Mouse (Mus musculus) forebrain, postnatal 0 days (tissue): Measurements from ENCODE around the gene Tbcd. TPM values are rescaled to one million over a fixed set of nuclear protein-coding genes. Genes with fewer than 3 reads are reported as not detected.
A peak's percentile ranks its signal among the peaks of the same experiment; 100 is the strongest.

Experiments
- ATAC-seq: fragments of 200-750 bp; cut with Nextera tagmentation; 2 replicates; pipeline ENCODE4 v1.8.0; 2017; ENCODE audit warnings: mild to moderate bottlenecking, moderate library complexity
- DNase-seq: peaks from one replicate; pipeline ENCODE4 v3.0.0-alpha.2; 2015
- H3K27ac ChIP-seq: fragments of 300-500 bp; sonication (generic); 2 replicates; pipeline ENCODE4 v1.5.1; 2014; ENCODE audit warnings: low read depth, mild to moderate bottlenecking, antibody characterized with exemption, low read length, moderate library complexity, mixed read lengths
- H3K27me3 ChIP-seq: fragments of 300-500 bp; sonication (generic); 2 replicates; pipeline ENCODE4 v1.6.1; 2014; ENCODE audit warnings: mild to moderate bottlenecking, low read length, mixed read lengths; ENCODE audit not compliant: insufficient read depth
- H3K36me3 ChIP-seq: fragments of 300-500 bp; sonication (generic); 2 replicates; pipeline ENCODE4 v1.6.1; 2014; ENCODE audit warnings: mild to moderate bottlenecking, moderate library complexity; ENCODE audit not compliant: insufficient read depth
- H3K4me1 ChIP-seq: fragments of 300-500 bp; sonication (generic); 2 replicates; pipeline ENCODE4 v1.6.1; 2014; ENCODE audit warnings: antibody characterized with exemption; ENCODE audit not compliant: insufficient read depth
- H3K4me2 ChIP-seq: fragments of 300-500 bp; sonication (generic); 2 replicates; pipeline ENCODE4 v1.6.1; 2014; ENCODE audit warnings: low read depth, mild to moderate bottlenecking, moderate library complexity
- H3K4me3 ChIP-seq: fragments of 300-500 bp; sonication (generic); 2 replicates; pipeline ENCODE4 v1.5.1; 2014; ENCODE audit warnings: low read depth, low read length, mixed read lengths
- H3K9ac ChIP-seq: fragments of 300-500 bp; sonication (generic); 2 replicates; pipeline ENCODE4 v1.6.1; 2014; ENCODE audit warnings: mild to moderate bottlenecking
- H3K9me3 ChIP-seq: fragments of 300-500 bp; sonication (generic); 2 replicates; pipeline ENCODE4 v1.6.1; 2016; ENCODE audit warnings: low read length
- CTCF ChIP-seq: sonication (generic); IDR thresholded peaks from 2 replicates; pipeline ENCODE4 v1.5.1; 2016; ENCODE audit warnings: antibody characterized with exemption, control low read depth, low read depth
- WGBS: fragments of 180-500 bp; shearing (Covaris S2); extraction: QIAGEN DNeasy Blood & Tissue Kit; methylation state at CpG from one replicate; pipeline ENCODE4 v1.1.7; 2014; 5-methylcytosine and 5-hydroxymethylcytosine counted together
- polyA plus RNA-seq: library from polyadenylated mRNA; unstranded; fragments of >200 nt; fragmentation: Nextera tagmentation; extraction: Ambion mirVana; gene quantifications from 2 replicates; pipeline ENCODE4 v1.2.1, GENCODE M21; 2015
- total RNA-seq: library from RNA; depleted of rRNA; stranded (reverse); fragments of >200 nt; gene quantifications from 2 replicates; pipeline ENCODE4 v1.2.3, GENCODE M21; 2014

Tbcd gene
- total and polyA plus RNA-seq, 2 experiments from 2014 or later, result 56.5 to 90.8 TPM

- Histone ChIP-seq H3K4me3 (no peak overlapping the region), H3K27ac (no peak overlapping the region), H3K27me3 (no peaks in the 10 kb centered on the region), H3K4me2 (no peak overlapping the region), H3K9me3 (no peaks in the 10 kb centered on the region), H3K36me3 (no peaks in the 10 kb centered on the region), H3K9ac (no peak overlapping the region), H3K4me1 (no peaks in the 10 kb centered on the region)
- WGBS, result 89% methylated on average over 4 of the region's 4 CpGs
- DNase-seq (no peak), ATAC-seq (no peak)
- TF ChIP-seq CTCF, result no peak
Measured at GRCm38 (mm10) chr11:121441653-121442052, 10.1 kb upstream of the Tbcd start.

GRCm38 (mm10) chr11:121442076-121442475 lies 9.7 kb upstream of the Tbcd start:
- no peaks in the 10 kb centered on the region for H3K9me3 ChIP-seq
- H3K9ac ChIP-seq, result no peak overlapping the region
- no peaks in the 10 kb centered on the region for H3K4me1 ChIP-seq
- no peaks in the 10 kb centered on the region for H3K27me3 ChIP-seq
- TF ChIP-seq CTCF, result no peak
- no peak overlapping the region for H3K4me3 ChIP-seq
- 62% methylated on average over 2 of the region's 2 CpGs for WGBS
- no peak for DNase-seq
- no peaks in the 10 kb centered on the region for H3K36me3 ChIP-seq
- ATAC-seq, result no peak
- no peak overlapping the region for H3K27ac ChIP-seq
- H3K4me2 ChIP-seq, result no peak overlapping the region

- no peak for TF ChIP-seq CTCF
- no peak for ATAC-seq
- peak overlapping the region; percentile 76 for H3K9ac ChIP-seq
Measured at GRCm38 (mm10) chr11:121451216-121451726, 478 bp upstream of the Tbcd start.

GRCm38 (mm10) chr11:121457874-121458273 lies 6.1 kb downstream of the Tbcd start:
- H3K9me3 ChIP-seq, result no peaks in the 10 kb centered on the region
- ATAC-seq (no peak), DNase-seq (no peak)
- peaks cover 36% of the 10 kb centered on the region for H3K36me3 ChIP-seq
- H3K9ac ChIP-seq, result no peak overlapping the region
- H3K27me3 ChIP-seq, result no peaks in the 10 kb centered on the region
- H3K27ac ChIP-seq, result no peak overlapping the region
- peak; percentile 14; the same call in 1 of the 2 replicates for TF ChIP-seq CTCF
- 97% methylated on average over 3 of the region's 3 CpGs for WGBS
- no peak overlapping the region for H3K4me2 ChIP-seq
- H3K4me3 ChIP-seq, result no peak overlapping the region
- peaks cover 4% of the 10 kb centered on the region; the same call in 1 of the 2 replicates for H3K4me1 ChIP-seq

More at GRCm38 (mm10) chr11:121451216-121451726, 478 bp upstream of the Tbcd start:
- 0 out of 2 replicates have a peak, but pooled peaks cover 5% of the 10 kb centered on the region for H3K36me3 ChIP-seq
- peak overlapping the region; percentile 86; the same call in 1 of the 2 replicates for H3K27ac ChIP-seq
- H3K4me2 ChIP-seq, result peak overlapping the region; percentile 60
- 17% methylated on average over 9 of the region's 9 CpGs for WGBS
- DNase-seq, result no peak
- no peaks in the 10 kb centered on the region for H3K9me3 ChIP-seq
- no peaks in the 10 kb centered on the region for H3K27me3 ChIP-seq
- peak overlapping the region; percentile 94 for H3K4me3 ChIP-seq
- H3K4me1 ChIP-seq, result peaks cover 7% of the 10 kb centered on the region; the same call in 1 of the 2 replicates

- peaks cover 51% of the 10 kb centered on the region for H3K36me3 ChIP-seq
- no peak for DNase-seq
- no peaks in the 10 kb centered on the region for H3K9me3 ChIP-seq
- TF ChIP-seq CTCF, result no peak
- H3K4me3 ChIP-seq, result no peak overlapping the region
- no peak overlapping the region for H3K9ac ChIP-seq
- H3K27me3 ChIP-seq, result no peaks in the 10 kb centered on the region
- H3K27ac ChIP-seq, result no peak overlapping the region
- 95% methylated on average over 6 of the region's 6 CpGs for WGBS
- no peak overlapping the region for H3K4me2 ChIP-seq
- H3K4me1 ChIP-seq, result no peaks in the 10 kb centered on the region
- ATAC-seq, result no peak
Measured at GRCm38 (mm10) chr11:121467408-121467807, 15.7 kb downstream of the Tbcd start.

GRCm38 (mm10) chr11:121474831-121475230 lies 23.1 kb downstream of the Tbcd start:
- Histone ChIP-seq H3K27me3 (no peaks in the 10 kb centered on the region), H3K36me3 (peaks cover 30% of the 10 kb centered on the region), H3K4me3 (no peak overlapping the region), H3K4me1 (no peaks in the 10 kb centered on the region), H3K4me2 (no peak overlapping the region), H3K27ac (no peak overlapping the region), H3K9me3 (no peaks in the 10 kb centered on the region), H3K9ac (no peak overlapping the region)
- no peak for ATAC-seq
- WGBS, result 84% methylated on average over 3 of the region's 3 CpGs
- no peak for TF ChIP-seq CTCF
- DNase-seq, result no peak

GRCm38 (mm10) chr11:121475699-121476415 lies 24.1 kb downstream of the Tbcd start:
- WGBS, result 31% methylated on average over 9 of the region's 9 CpGs
- peaks cover 31% of the 10 kb centered on the region for H3K36me3 ChIP-seq
- no peak overlapping the region for H3K4me2 ChIP-seq
- H3K9ac ChIP-seq, result no peak overlapping the region
- H3K4me1 ChIP-seq, result no peaks in the 10 kb centered on the region
- TF ChIP-seq CTCF, result peak; percentile 95
- H3K27ac ChIP-seq, result no peak overlapping the region
- DNase-seq, result peak; percentile 89
- H3K4me3 ChIP-seq, result no peak overlapping the region
- H3K9me3 ChIP-seq, result no peaks in the 10 kb centered on the region
- peak; percentile 64; the same call in 1 of the 2 replicates for ATAC-seq
- H3K27me3 ChIP-seq, result no peaks in the 10 kb centered on the region
